Mouse (Mus musculus) thymus, postnatal 10 days (tissue): ENCODE results near the gene Adgrf4.
A peak's percentile ranks its signal among the peaks of the same experiment; 100 is the strongest.

Experiments used
- DNase-seq, 2 experiments: peaks; one replicate each; pipeline ENCODE4 v3.0.0; 2021; ENCODE audit warnings: low spot score in 2 of 2

Gene Adgrf4

GRCm38 (mm10) chr17:42692136-42692535 is at the start of gene Adgrf4:
Adgrf4 (minus strand) TSS chr17:42692284.
- no peak for DNase-seq

GRCm38 (mm10) chr17:42741801-42742217 is 49.7 kb upstream of the Adgrf4 start, which contains the start of gene Adgrf2:
Adgrf2 (minus strand) TSS chr17:42742179.
- no peak for DNase-seq

- DNase-seq: no peak
Measured at GRCm38 (mm10) chr17:42738794-42739193, 46.7 kb upstream of the Adgrf4 start.

DNA sequence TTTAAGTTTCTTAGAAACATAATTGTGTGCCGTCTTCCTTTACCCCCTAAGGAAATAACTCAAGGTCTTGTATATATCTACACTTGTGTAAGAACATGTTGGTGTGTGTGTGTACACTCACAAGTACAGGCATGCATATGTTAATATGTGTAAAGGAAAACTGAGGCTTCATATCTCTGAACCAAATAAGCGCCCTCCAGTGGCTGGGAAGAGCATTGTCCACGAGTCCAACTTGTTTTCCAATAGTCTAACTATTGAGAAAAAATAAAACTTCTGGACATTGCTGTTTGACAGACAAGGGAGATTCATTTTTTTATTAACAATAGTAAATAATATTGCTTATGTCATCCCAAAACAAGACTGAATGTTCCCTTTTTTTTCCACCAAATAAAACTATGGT is 25.1 kb upstream of the Adgrf4 start:
- no peak for DNase-seq

DNA sequence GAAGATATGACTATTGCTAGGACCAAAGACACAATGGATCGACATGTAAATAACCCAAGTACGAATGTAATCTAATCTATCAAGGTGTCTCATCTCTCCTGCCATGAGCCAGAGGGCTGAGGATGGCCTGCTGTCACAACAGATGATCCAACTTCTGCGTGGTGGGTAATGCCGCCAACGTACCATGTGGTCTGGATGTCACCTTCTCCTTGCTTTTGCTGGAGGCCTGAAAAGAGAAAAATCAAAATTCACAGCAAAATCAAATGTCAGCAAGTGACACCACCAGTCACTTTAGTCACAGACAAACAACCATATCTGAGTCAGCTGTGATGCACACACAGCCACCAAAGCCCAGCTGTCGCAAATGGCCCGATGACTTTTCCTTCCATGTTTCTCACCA is 22.9 kb upstream of the Adgrf4 start:
- DNase-seq: no peak

DNA sequence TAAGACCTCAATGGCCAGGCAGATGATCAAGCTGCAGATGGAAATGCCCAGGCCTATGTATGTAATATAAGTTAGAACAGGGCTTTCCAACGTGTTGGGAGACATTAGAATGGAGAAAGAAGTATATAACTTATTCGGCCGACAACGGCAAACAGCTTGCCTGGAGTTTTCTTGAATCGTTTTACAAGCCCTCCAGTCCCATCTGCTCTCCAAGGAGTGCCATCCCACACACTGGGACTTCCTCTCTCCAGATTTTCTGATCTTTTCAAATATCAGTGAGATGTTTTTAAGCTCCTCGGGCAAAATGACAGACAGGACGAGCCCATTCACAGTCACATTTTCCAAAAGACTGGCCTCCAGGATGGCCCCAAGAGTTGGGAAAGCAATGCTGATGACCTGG is 18.6 kb upstream of the Adgrf4 start:
- DNase-seq: no peak

DNA sequence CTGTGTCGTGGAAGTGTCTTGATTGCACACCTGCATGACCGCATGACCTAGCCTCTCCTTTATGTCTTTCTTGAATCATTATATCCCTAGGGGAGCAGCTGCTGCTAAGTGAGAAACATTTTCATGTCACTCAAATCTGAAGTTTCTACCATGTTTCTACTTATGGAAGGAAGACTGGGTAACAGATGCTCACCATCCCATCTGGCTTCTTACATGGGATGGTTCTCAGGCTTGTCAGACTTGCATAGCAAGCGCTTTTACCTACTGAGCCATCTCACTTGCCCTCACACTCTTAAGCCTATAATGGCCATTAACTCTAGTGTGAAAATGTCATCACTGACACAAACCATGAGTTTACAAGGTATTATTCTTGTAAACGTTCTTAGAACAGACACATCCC is 13.5 kb upstream of the Adgrf4 start:
- DNase-seq: no peak

GRCm38 (mm10) chr17:42702198-42702597 is 10.1 kb upstream of the Adgrf4 start:
- no peak for DNase-seq

DNA sequence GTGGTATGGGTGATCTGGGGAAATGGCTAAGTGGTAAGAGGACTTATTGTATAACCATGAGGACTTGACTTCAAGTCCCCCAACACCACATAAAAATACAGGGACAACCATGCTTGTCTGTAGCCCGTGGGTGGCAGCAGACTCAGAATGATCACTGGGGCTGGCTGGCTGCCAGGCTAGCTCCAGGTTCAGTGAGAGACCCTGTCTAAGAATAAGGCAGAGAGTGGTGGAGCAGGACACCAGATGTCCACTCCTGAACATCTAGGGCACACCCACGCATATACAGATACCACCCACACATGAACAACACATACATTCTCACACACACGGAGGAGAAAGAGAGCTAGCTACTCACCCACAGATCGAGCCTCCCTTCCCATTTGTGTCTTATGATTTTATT is 2.6 kb upstream of the Adgrf4 start:
- no peak for DNase-seq

DNA sequence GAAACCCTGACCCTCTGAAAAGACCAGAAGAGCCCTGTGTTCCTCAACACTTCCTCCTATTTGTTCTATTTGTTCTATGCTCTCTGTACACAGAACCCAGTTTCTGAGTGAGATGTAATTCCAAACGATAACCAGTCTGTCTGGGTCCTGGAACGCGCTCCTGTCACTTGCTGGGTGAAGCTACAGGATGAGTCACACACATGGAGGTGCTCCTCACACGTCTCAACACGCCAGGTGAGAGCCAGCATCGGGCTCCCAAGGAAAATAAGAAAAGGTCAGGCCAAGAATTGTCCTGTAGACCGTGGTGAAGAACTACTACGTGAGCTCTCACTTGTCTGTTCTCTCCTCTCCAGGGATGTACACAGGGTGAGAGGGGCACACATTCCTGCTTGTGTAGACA is 1.6 kb downstream of the Adgrf4 start:
- DNase-seq: no peak

- DNase-seq: peak in 1 of 2 experiments; percentile 11
Measured at GRCm38 (mm10) chr17:42658634-42659422, 33.3 kb downstream of the Adgrf4 start.

- DNase-seq: no peak
Measured at GRCm38 (mm10) chr17:42643416-42643815, 48.7 kb downstream of the Adgrf4 start.

- no peak for DNase-seq
Measured at GRCm38 (mm10) chr17:42630206-42630605, 61.9 kb downstream of the Adgrf4 start.

GRCm38 (mm10) chr17:42613043-42613737 is 78.9 kb downstream of the Adgrf4 start:
- DNase-seq: peak in 1 of 2 experiments; percentile 5

DNA sequence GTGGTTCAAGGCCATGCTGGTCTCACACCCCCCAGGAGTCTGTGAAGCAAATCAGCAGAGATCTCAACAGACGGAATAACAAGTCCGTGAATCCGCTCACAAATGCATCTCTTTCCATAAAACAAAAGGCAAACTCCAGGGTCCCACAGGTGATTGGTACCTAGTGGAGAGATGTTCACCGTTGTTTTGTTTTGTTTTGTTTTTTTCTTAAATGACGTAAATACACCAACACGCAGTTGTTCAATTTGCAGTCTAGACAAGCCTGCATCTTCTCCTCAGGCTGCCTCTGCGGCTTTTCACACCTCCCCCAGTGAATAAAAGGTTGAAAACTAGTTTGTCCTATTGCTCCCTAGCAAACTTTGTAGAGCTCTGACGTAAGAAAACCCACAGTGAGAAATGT is 80.8 kb downstream of the Adgrf4 start, which contains the start of gene Opn5:
Gene Opn5 (minus strand): TSS at position 101 of the 400 bp plus-strand sequence.
- no peak for DNase-seq

- no peak for DNase-seq
Measured at GRCm38 (mm10) chr17:42608270-42608669, 83.8 kb downstream of the Adgrf4 start.
